Mouse (Mus musculus) heart, adult 2 months (tissue): Measurements from ENCODE around the gene Abhd17b.

ENCODE experiments used
- CTCF ChIP-seq: fragments of 200-600 bp; IDR thresholded peaks from 2 replicates; pipeline ENCODE4 v1.8.1; 2022; ENCODE audit warnings: antibody characterized with exemption, mild to moderate bottlenecking, moderate library complexity
- EP300 ChIP-seq: fragments of 200-500 bp; IDR thresholded peaks from 2 replicates; pipeline ENCODE4 v1.6.1; 2011; ENCODE audit warnings: low read depth, low read length, control low read depth; ENCODE audit not compliant: insufficient read depth
- POLR2A ChIP-seq: fragments of 200-500 bp; IDR thresholded peaks from 2 replicates; pipeline ENCODE4 v1.6.1; 2011; ENCODE audit warnings: mild to moderate bottlenecking, low read depth, low read length, control low read depth; ENCODE audit not compliant: insufficient read depth

DNA sequence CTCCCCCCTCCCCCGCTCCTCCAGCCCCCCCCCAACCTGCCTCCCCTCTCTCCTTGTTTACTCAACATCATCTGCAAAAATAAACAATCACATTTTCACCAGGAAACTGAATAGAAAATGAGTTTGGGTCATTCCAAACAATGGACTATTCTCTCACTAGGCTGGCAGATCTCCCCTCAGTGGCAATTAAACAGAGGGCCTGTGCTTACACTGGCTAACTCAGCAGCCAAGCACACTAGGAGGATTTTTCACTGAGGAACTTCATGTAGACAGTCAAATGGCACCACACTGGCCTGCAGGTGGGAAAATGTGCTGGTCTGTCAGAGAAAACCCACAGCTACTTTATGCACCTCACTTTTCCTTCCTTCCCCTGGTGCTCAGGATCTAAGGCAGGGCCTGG lies 23.5 kb upstream of the Abhd17b start:
- TF ChIP-seq CTCF (no peak), POLR2A (no peak), EP300 (no peak)
